Mouse (Mus musculus) embryonic facial prominence, embryonic 14.5 days (tissue): ENCODE data around the gene Rpl10. TPM values are rescaled to one million over a fixed set of nuclear protein-coding genes. Genes with fewer than 3 reads are reported as not detected.

Experiments
- microRNA-seq: library from miRNA; unstranded; fragments of <30 nt; microRNA quantifications from one replicate; pipeline ENCODE4, GENCODE M21; 2016; ENCODE audit warnings: borderline number of aligned reads
- polyA plus RNA-seq: library from polyadenylated mRNA; unstranded; fragments of >200 nt; fragmentation: Nextera tagmentation; extraction: Ambion mirVana; gene quantifications from 2 replicates; pipeline ENCODE4 v1.2.1, GENCODE M21; 2014

Rpl10 gene
- polyA plus RNA-seq, 1 experiment from 2014 or later, result 935 TPM

Small RNA genes lying within 50 kb of the gene (microRNA-seq; reads per million reads assigned to microRNA genes)
- gene Mir7091 (not detected), gene Mir7092 (1.3 reads per million)

Other genes starting within 250 kb of the Rpl10 start
- gene Irak1, start 246.9 kb upstream of the Rpl10 start, polyA plus RNA-seq, result 43.3 and 48.2 TPM in 2 replicates
- gene Opn1mw, start 143.3 kb upstream of the Rpl10 start, polyA plus RNA-seq, result not detected in 2 replicates
- 10.4 and 11.3 TPM in 2 replicates for gene Mecp2, start 135.4 kb upstream of the Rpl10 start, polyA plus RNA-seq
- not detected in 2 replicates for gene Tex28, start 103.0 kb upstream of the Rpl10 start, polyA plus RNA-seq
- gene Tktl1, start 93.6 kb upstream of the Rpl10 start, polyA plus RNA-seq, result not detected in 2 replicates
- 284 and 324 TPM in 2 replicates for gene Flna, start 21.0 kb upstream of the Rpl10 start, polyA plus RNA-seq
- 26.1 and 26.9 TPM in 2 replicates for gene Emd, start 16.1 kb upstream of the Rpl10 start, polyA plus RNA-seq
- gene Taz, start 11.1 kb downstream of the Rpl10 start, polyA plus RNA-seq, result 61.5 and 63.1 TPM in 2 replicates
- gene Dnase1l1, start 11.5 kb downstream of the Rpl10 start, polyA plus RNA-seq, result 16.5 and 19.3 TPM in 2 replicates
- 138 and 143 TPM in 2 replicates for gene Atp6ap1, start 26.3 kb downstream of the Rpl10 start, polyA plus RNA-seq
- 156 and 180 TPM in 2 replicates for gene Gdi1, start 34.2 kb downstream of the Rpl10 start, polyA plus RNA-seq
- gene Fam50a, start 42.2 kb downstream of the Rpl10 start, polyA plus RNA-seq, result 45.6 and 47.9 TPM in 2 replicates
- gene Plxna3, start 58.3 kb downstream of the Rpl10 start, polyA plus RNA-seq, result 18.0 and 19.7 TPM in 2 replicates
- gene Lage3, start 82.8 kb downstream of the Rpl10 start, polyA plus RNA-seq, result 94.0 and 104 TPM in 2 replicates
- 78.8 and 83.5 TPM in 2 replicates for gene Ubl4a, start 102.4 kb downstream of the Rpl10 start, polyA plus RNA-seq
- gene Slc10a3, start 102.5 kb downstream of the Rpl10 start, polyA plus RNA-seq, result 21.4 and 22.5 TPM in 2 replicates
- gene Fam3a, start 122.5 kb downstream of the Rpl10 start, polyA plus RNA-seq, result 38.4 and 43.0 TPM in 2 replicates
- 20.7 and 25.4 TPM in 2 replicates for gene Ikbkg, start 122.5 kb downstream of the Rpl10 start, polyA plus RNA-seq
- gene G6pdx, start 158.4 kb downstream of the Rpl10 start, polyA plus RNA-seq, result 43.9 and 50.7 TPM in 2 replicates
- gene Gm6880, start 210.6 kb downstream of the Rpl10 start, polyA plus RNA-seq, result not detected in 2 replicates